Mouse (Mus musculus): ENCODE measurements at regions not wholly inside any gene's neighbourhood (a gene's known extent, or its start where the extent isn't known, plus 50 kb on each side); places are given as distances from the start of the nearest gene placed in this dataset.

- TF ChIP-seq CTCF (IDR thresholded peaks at IDR 0.05; ENCODE audit: extremely low read depth, insufficient read depth, low read length): no peak
- TF ChIP-seq POLR2A (IDR thresholded peaks at IDR 0.05; ENCODE audit: extremely low read depth, insufficient read depth, low read length): no peak
- Histone ChIP-seq H3K4me3 (ENCODE audit: insufficient read depth, low read length) (no peak overlapping the region), H3K27ac (ENCODE audit: insufficient read depth, low read length) (no peak overlapping the region), H3K4me1 (ENCODE audit: control insufficient read depth, insufficient read depth, low read length) (no peaks in the 10 kb centered on the region)
These were observed 164.3 kb downstream of the Cxxc4 start for GRCm38 (mm10) chr3:134400395-134401090.

GRCm38 (mm10) chr3:134415606-134416328, 179.5 kb downstream of the Cxxc4 start:
- TF ChIP-seq CTCF (IDR thresholded peaks at IDR 0.05; ENCODE audit: extremely low read depth, insufficient read depth, low read length) (no peak), POLR2A (IDR thresholded peaks at IDR 0.05; ENCODE audit: extremely low read depth, insufficient read depth, low read length) (no peak)
- Histone ChIP-seq H3K4me1 (ENCODE audit: control insufficient read depth, insufficient read depth, low read length) (no peaks in the 10 kb centered on the region), H3K27ac (ENCODE audit: insufficient read depth, low read length) (no peak overlapping the region), H3K4me3 (ENCODE audit: insufficient read depth, low read length) (no peak overlapping the region)

GRCm38 (mm10) chr3:134427633-134428032, 191.3 kb downstream of the Cxxc4 start:
- no peak overlapping the region for H3K27ac ChIP-seq (ENCODE audit: insufficient read depth, low read length)

GRCm38 (mm10) chr3:134466611-134467010, 230.3 kb downstream of the Cxxc4 start:
- Histone ChIP-seq H3K4me1 (ENCODE audit: control insufficient read depth, insufficient read depth, low read length) (no peaks in the 10 kb centered on the region), H3K27ac (ENCODE audit: insufficient read depth, low read length) (no peak overlapping the region), H3K4me3 (ENCODE audit: insufficient read depth, low read length) (no peak overlapping the region)
- TF ChIP-seq POLR2A (IDR thresholded peaks at IDR 0.05; ENCODE audit: extremely low read depth, insufficient read depth, low read length) (no peak), CTCF (IDR thresholded peaks at IDR 0.05; ENCODE audit: extremely low read depth, insufficient read depth, low read length) (no peak)

More at GRCm38 (mm10) chr3:134427633-134428032, 191.3 kb downstream of the Cxxc4 start:
- H3K4me1 ChIP-seq (ENCODE audit: control insufficient read depth, insufficient read depth, low read length): no peaks in the 10 kb centered on the region
- TF ChIP-seq POLR2A (IDR thresholded peaks at IDR 0.05; ENCODE audit: extremely low read depth, insufficient read depth, low read length): no peak
- TF ChIP-seq CTCF (IDR thresholded peaks at IDR 0.05; ENCODE audit: extremely low read depth, insufficient read depth, low read length): no peak
- H3K4me3 ChIP-seq (ENCODE audit: insufficient read depth, low read length): no peak overlapping the region

GRCm38 (mm10) chr3:134487280-134487679, 251.0 kb downstream of the Cxxc4 start:
- H3K4me1 ChIP-seq (ENCODE audit: control insufficient read depth, insufficient read depth, low read length): no peaks in the 10 kb centered on the region
- H3K27ac ChIP-seq (ENCODE audit: insufficient read depth, low read length): no peak overlapping the region
- H3K4me3 ChIP-seq (ENCODE audit: insufficient read depth, low read length): no peak overlapping the region
- TF ChIP-seq POLR2A (IDR thresholded peaks at IDR 0.05; ENCODE audit: extremely low read depth, insufficient read depth, low read length): no peak
- no peak for TF ChIP-seq CTCF (IDR thresholded peaks at IDR 0.05; ENCODE audit: extremely low read depth, insufficient read depth, low read length)

GRCm38 (mm10) chr3:134489966-134490543, 253.8 kb downstream of the Cxxc4 start:
- TF ChIP-seq CTCF (IDR thresholded peaks at IDR 0.05; ENCODE audit: extremely low read depth, insufficient read depth, low read length): no peak
- no peak for TF ChIP-seq POLR2A (IDR thresholded peaks at IDR 0.05; ENCODE audit: extremely low read depth, insufficient read depth, low read length)
- H3K4me3 ChIP-seq (ENCODE audit: insufficient read depth, low read length): no peak overlapping the region
- H3K4me1 ChIP-seq (ENCODE audit: control insufficient read depth, insufficient read depth, low read length): no peaks in the 10 kb centered on the region
- H3K27ac ChIP-seq (ENCODE audit: insufficient read depth, low read length): no peak overlapping the region

- TF ChIP-seq POLR2A (IDR thresholded peaks at IDR 0.05; ENCODE audit: extremely low read depth, insufficient read depth, low read length) (no peak), CTCF (IDR thresholded peaks at IDR 0.05; ENCODE audit: extremely low read depth, insufficient read depth, low read length) (no peak)
- H3K27ac ChIP-seq (ENCODE audit: insufficient read depth, low read length): no peak overlapping the region
- H3K4me3 ChIP-seq (ENCODE audit: insufficient read depth, low read length): no peak overlapping the region
- H3K4me1 ChIP-seq (ENCODE audit: control insufficient read depth, insufficient read depth, low read length): no peaks in the 10 kb centered on the region
These were observed 273.4 kb downstream of the Cxxc4 start for GRCm38 (mm10) chr3:134509702-134510101.

GRCm38 (mm10) chr3:134525795-134526194, 289.5 kb downstream of the Cxxc4 start:
- H3K4me1 ChIP-seq (ENCODE audit: control insufficient read depth, insufficient read depth, low read length): no peaks in the 10 kb centered on the region
- no peak overlapping the region for H3K4me3 ChIP-seq (ENCODE audit: insufficient read depth, low read length)
- no peak overlapping the region for H3K27ac ChIP-seq (ENCODE audit: insufficient read depth, low read length)
- no peak for TF ChIP-seq CTCF (IDR thresholded peaks at IDR 0.05; ENCODE audit: extremely low read depth, insufficient read depth, low read length)
- no peak for TF ChIP-seq POLR2A (IDR thresholded peaks at IDR 0.05; ENCODE audit: extremely low read depth, insufficient read depth, low read length)

- TF ChIP-seq CTCF (IDR thresholded peaks at IDR 0.05; ENCODE audit: extremely low read depth, insufficient read depth, low read length): no peak
- no peak for TF ChIP-seq POLR2A (IDR thresholded peaks at IDR 0.05; ENCODE audit: extremely low read depth, insufficient read depth, low read length)
- Histone ChIP-seq H3K4me1 (ENCODE audit: control insufficient read depth, insufficient read depth, low read length) (no peaks in the 10 kb centered on the region), H3K4me3 (ENCODE audit: insufficient read depth, low read length) (no peak overlapping the region), H3K27ac (ENCODE audit: insufficient read depth, low read length) (no peak overlapping the region)
These were observed 268.7 kb upstream of the Tacr3 start for GRCm38 (mm10) chr3:134560144-134560543.
